Mouse (Mus musculus) megakaryocyte, embryonic 14.5 days (primary cell): ENCODE data around the gene Usp30. TPM values are rescaled to one million over a fixed set of nuclear protein-coding genes. Genes with fewer than 3 reads are reported as not detected.

Experiments used
- H3K27me3 ChIP-seq: replicated peaks from 2 replicates; pipeline ENCODE3; 2012; ENCODE audit warnings: inconsistent platforms
- H3K36me3 ChIP-seq: replicated peaks from 2 replicates; pipeline ENCODE3; 2012; ENCODE audit warnings: low read length, inconsistent platforms, mixed read lengths
- H3K4me1 ChIP-seq: 2 replicates; pipeline ENCODE4 v1.6.1; 2012; ENCODE audit warnings: inconsistent platforms
- H3K4me3 ChIP-seq: replicated peaks from 2 replicates; pipeline ENCODE3; 2012; ENCODE audit warnings: moderate library complexity, mild to moderate bottlenecking, inconsistent platforms
- H3K9me3 ChIP-seq: 2 replicates; pipeline ENCODE4 v1.6.1; 2012; ENCODE audit warnings: inconsistent platforms
- FLI1 ChIP-seq: IDR thresholded peaks from 2 replicates; pipeline ENCODE4 v1.6.1; 2012; ENCODE audit warnings: low read length, inconsistent platforms, mixed read lengths
- GATA1 ChIP-seq: IDR thresholded peaks from 3 replicates; pipeline ENCODE4 v1.6.1; 2012; ENCODE audit warnings: mixed read lengths, low read length, inconsistent platforms, borderline replicate concordance
- polyA plus RNA-seq: library from polyadenylated mRNA; stranded (reverse); fragments of >175 nt; gene quantifications from 2 replicates; pipeline ENCODE4 v1.2.3, GENCODE M21; 2012; ENCODE audit warnings: low replicate concordance; ENCODE audit not compliant: insufficient read depth

Usp30 gene
- polyA plus RNA-seq, 1 experiment = 5.6 TPM

DNA sequence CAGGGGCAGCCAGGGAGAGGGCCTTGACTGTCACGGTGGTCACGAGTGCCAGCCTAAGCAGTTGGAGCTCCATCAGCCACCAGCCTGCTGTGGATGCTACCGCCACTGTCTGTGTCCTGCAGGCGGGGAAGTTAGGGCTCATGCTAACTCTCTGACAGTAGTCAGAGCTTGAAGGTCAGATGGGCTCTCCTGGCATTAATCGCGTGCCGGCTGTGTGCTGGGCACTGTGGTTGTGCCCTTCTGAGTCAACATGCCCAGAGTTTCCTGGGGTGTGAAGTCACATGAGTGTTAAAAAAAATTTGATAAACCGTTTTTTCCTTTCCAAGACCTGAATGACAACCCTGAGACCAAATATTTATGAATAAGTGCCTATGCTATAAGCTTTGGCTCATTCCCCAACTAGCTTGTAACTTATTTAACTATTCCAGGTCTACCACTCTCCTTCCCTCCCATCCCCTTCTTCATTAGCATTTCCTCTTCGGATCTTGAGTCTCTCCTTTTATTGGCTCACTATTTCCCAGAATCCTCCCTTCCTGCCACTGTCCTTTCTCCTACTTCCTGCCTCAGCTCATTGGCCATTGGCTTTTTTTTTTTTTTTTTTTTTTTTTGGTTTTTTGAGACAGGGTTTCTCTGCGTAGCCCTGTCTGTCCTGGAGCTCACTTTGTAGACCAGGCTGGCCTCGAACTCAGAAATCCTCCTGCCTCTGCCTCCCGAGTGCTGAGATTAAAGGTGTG, 87.3 kb downstream of the Usp30 start:
- TF ChIP-seq FLI1 = no peak
- TF ChIP-seq GATA1 = no peak
- Histone ChIP-seq H3K27me3 (peaks cover 48% of the 10 kb centered on the region), H3K9me3 (peaks cover 14% of the 10 kb centered on the region), H3K36me3 (no peaks in the 10 kb centered on the region), H3K4me3 (no peak overlapping the region), H3K4me1 (no peaks in the 10 kb centered on the region)

DNA sequence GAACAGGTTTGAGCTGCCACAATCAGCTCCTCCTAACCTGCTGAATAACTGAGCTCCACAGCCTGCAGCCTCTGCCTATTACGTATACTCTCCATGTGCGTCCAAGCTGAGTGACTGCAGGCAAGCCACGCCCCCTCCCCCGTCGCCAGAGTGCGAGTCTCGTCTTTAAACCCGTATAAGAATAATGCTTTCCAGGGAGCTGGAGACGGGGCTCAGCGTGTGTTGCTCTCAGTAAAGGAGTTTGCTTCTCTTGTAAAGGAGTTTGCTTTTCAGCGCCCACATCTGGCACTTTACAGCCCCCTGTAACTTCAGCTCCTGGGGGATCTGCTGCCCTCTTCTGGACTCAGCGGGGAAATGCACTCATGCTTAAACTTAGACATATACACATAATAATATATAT, 88.2 kb downstream of the Usp30 start:
- H3K4me1 ChIP-seq = no peaks in the 10 kb centered on the region
- no peaks in the 10 kb centered on the region for H3K36me3 ChIP-seq
- peak overlapping the region; percentile 59 for H3K4me3 ChIP-seq
- peaks cover 12% of the 10 kb centered on the region for H3K9me3 ChIP-seq
- TF ChIP-seq GATA1 = no peak
- no peak for TF ChIP-seq FLI1
- peaks cover 52% of the 10 kb centered on the region for H3K27me3 ChIP-seq

DNA sequence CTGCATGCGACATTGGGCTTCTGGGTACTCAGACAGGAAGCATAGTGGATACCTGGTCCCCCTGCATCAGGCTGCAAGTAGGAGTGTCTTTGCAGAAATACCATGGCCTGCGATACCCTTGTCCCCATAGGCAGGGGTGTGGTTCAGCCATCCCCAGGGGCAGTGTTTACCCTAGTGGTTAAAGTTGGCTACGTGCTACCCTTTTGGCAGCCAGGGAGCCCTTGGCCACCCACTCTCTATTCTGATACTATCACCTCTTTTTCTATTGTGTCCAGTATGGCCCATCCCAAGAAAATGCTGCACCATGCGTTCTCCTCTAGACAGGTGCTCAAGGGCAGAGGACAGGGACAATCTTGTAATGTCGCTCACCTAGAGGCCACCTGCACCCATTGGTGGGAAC, 89.5 kb downstream of the Usp30 start:
- TF ChIP-seq GATA1 (no peak), FLI1 (no peak)
- H3K4me3 ChIP-seq = no peak overlapping the region
- peaks cover 44% of the 10 kb centered on the region for H3K27me3 ChIP-seq
- no peaks in the 10 kb centered on the region for H3K4me1 ChIP-seq
- no peaks in the 10 kb centered on the region for H3K36me3 ChIP-seq
- H3K9me3 ChIP-seq = peaks cover 3% of the 10 kb centered on the region; the same call in 1 of the 2 replicates

DNA sequence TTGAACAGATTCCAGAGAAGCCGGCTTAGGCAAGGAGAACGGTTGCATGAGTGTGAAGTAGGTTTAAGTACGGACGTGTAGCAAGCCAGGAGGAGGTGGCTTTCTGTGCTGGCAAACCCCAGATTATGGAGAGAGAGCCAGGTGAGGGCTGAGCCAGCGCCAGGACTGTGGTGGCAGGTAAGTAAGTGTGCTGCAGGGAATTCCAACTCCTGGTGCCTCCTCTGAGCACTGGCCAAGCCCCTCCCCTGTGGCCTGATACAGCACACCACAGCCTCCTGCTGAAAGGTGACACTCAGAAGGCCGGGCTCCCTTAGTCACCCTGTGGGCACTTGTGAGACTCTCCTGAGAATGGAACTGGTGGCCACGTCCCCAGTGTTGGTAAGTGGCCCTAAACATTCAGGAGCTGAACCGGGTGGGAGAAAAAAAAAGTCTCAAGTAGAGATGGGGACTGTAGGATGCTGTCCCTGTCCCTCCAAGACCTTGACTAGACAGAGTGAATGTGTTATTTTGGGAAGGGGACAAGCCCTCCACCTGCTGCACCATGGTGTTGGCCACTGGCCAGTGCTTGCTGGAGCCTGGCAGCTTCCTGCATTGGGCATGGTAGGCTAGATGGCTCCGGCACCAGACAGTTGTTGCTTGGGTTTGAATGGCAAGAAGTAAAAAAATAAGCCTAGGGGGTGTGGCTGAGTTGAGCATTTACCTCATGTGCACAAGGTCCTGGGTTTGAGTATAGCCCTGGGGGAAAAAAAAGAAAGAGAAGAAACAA, 90.1 kb downstream of the Usp30 start:
- TF ChIP-seq FLI1 (no peak), GATA1 (no peak)
- H3K4me3 ChIP-seq = no peak overlapping the region
- H3K4me1 ChIP-seq = no peaks in the 10 kb centered on the region
- H3K36me3 ChIP-seq = no peaks in the 10 kb centered on the region
- H3K9me3 ChIP-seq = peaks cover 3% of the 10 kb centered on the region; the same call in 1 of the 2 replicates
- peaks cover 44% of the 10 kb centered on the region for H3K27me3 ChIP-seq

DNA sequence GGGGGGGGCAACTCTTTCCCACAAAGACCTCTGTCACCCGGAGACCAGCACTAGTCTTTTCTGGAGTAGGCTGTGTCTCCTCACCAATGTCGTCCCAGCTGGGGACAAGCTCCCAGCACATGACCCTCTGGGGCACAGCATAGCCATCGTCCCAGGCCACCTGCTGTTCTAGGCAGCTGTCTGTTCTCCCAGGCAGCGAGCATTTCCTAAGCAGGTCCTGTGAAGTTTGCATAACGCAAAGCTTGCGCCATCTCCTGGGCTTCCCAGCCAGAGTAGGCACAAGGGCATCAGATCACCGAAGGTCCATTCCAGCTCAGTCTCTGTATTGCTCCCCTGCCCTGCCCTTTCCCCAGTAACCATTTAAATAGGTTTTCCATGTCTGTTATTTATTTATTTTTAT, 92.0 kb downstream of the Usp30 start:
- TF ChIP-seq FLI1 (no peak), GATA1 (no peak)

DNA sequence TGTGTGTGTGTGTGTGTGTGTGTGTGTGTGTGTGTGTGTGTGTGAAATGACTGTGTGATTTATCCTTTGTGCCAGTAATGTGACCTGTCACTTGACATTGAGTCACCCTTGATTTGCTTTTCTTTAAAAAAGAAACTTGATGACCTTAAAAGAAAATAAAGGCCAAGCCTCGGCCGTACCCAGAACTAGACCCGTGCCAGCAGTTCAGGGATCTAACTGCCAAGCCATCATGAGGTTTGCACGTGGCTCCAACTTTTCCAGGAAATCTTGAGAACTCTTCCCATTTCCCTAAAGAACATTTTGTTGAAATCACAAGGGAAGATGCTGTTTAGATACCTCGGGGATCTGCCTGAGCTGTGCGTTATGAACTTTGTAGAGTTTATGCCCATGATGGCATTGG, 96.2 kb downstream of the Usp30 start:
- no peaks in the 10 kb centered on the region for H3K9me3 ChIP-seq
- no peak for TF ChIP-seq GATA1
- no peak for TF ChIP-seq FLI1
- no peaks in the 10 kb centered on the region for H3K36me3 ChIP-seq
- H3K4me1 ChIP-seq = peaks cover 8% of the 10 kb centered on the region
- peaks cover 28% of the 10 kb centered on the region for H3K27me3 ChIP-seq
- no peak overlapping the region for H3K4me3 ChIP-seq

More for the DNA sequence above, 92.0 kb downstream of the Usp30 start:
- no peaks in the 10 kb centered on the region; the same call in 1 of the 2 replicates for H3K4me1 ChIP-seq
- peaks cover 3% of the 10 kb centered on the region; the same call in 1 of the 2 replicates for H3K9me3 ChIP-seq
- no peak overlapping the region for H3K4me3 ChIP-seq
- H3K36me3 ChIP-seq = no peaks in the 10 kb centered on the region
- peaks cover 32% of the 10 kb centered on the region for H3K27me3 ChIP-seq

DNA sequence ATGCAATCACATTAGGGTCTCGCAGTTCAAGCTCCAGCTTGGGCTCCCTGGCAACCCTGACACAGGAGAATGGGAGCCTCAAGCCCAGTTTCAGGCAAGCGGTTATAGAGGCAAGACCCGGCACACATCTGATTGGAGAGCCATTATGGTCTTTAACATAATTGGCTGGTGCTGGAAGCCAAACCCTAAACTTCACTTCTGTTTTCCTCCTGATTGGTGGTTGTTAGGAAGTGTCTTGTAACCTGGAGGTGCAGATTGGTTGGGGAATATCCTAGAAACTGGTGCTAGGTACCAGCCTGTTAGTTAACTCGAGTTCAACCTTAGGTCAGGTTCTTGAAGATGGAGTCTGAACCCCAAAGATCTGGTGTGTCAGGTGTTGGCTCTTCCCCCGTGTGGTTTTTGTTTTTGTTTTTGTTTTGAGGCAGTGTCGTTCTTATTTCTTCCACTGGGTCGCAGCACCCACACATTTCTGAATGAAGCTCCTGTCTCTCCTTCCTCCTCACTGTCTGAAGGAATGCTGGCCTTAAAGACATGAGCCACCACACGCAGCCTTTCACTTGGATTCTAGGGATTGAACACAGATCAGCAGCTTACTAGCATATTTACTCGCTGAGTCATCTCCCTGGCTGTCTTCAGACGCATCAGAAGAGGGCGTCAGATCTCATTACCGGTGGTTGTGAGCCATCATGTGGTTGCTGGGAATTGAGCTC, 97.0 kb downstream of the Usp30 start:
- TF ChIP-seq GATA1 = no peak
- no peak for TF ChIP-seq FLI1
- Histone ChIP-seq H3K4me1 (peaks cover 8% of the 10 kb centered on the region), H3K4me3 (peak overlapping the region; percentile 10)

DNA sequence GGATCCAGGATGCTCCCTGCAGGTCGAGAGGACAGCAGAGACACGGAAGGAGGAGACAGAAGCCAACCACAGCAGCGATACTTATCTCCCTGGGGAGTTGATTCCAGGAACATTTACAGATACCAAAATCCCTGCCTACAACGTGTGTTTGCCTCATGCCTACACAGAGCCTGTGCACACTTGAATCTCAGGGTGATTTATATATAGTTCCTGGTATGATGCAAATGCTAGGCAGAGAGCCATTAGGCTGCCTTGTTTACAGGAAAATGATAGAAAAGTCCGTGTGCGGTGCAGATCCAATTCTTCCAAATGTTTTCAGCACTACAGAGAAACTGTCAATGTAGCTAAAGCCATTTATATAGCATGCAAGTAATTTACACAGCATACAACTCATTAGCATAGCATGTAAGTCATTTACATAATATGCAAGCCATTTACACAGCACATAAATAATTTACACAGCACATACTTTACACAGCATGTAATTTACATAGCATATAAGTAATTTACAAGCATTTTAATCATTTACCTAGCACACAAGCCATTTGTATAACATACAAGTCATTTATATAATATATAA, 97.9 kb downstream of the Usp30 start:
- H3K4me3 ChIP-seq = no peak overlapping the region
- TF ChIP-seq FLI1 (no peak), GATA1 (no peak)
- H3K4me1 ChIP-seq = peaks cover 8% of the 10 kb centered on the region
- H3K27me3 ChIP-seq = peaks cover 24% of the 10 kb centered on the region
- peaks cover 1% of the 10 kb centered on the region; the same call in 1 of the 2 replicates for H3K9me3 ChIP-seq
- H3K36me3 ChIP-seq = no peaks in the 10 kb centered on the region

More for the DNA sequence above, 97.0 kb downstream of the Usp30 start:
- Histone ChIP-seq H3K9me3 (no peaks in the 10 kb centered on the region), H3K27me3 (peaks cover 31% of the 10 kb centered on the region), H3K36me3 (no peaks in the 10 kb centered on the region)

DNA sequence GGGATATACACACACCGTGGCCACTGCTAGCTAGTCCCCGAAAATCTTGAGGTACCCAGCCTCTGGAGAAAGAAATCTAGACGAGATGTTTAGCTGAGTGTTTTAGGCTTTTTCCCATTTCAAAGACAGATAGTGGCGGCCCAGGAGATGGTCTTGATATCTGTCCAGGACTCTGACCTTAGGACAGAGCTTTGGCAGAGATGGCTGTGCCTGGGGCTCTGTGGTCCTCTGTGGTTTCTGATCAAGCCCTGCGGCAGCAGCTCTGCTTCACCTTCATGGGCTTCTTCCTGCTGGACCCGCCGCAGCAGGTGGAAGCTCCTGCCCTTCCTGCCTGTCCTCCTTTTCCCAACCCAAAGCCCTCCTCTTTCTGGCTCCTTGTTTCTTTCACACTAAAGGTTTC, 105.1 kb downstream of the Usp30 start:
- Histone ChIP-seq H3K4me3 (no peak overlapping the region), H3K36me3 (no peaks in the 10 kb centered on the region), H3K4me1 (peaks cover 16% of the 10 kb centered on the region), H3K27me3 (peaks cover 26% of the 10 kb centered on the region), H3K9me3 (peaks cover 14% of the 10 kb centered on the region)
- TF ChIP-seq GATA1 (no peak), FLI1 (no peak)
